Mouse (Mus musculus) intestine, embryonic 14.5 days (tissue): ENCODE data around the gene Pak1ip1. TPM values are rescaled to one million over a fixed set of nuclear protein-coding genes. Genes with fewer than 3 reads are reported as not detected.

Experiments used
- ATAC-seq: fragments of 200-750 bp; cut with Nextera tagmentation; replicated peaks from 2 replicates; pipeline ENCODE4 v1.8.0; 2017; ENCODE audit warnings: low read depth, moderate number of reproducible peaks, moderate TSS enrichment, moderate library complexity; ENCODE audit not compliant: low FRiP score, low TSS enrichment
- DNase-seq: peaks from one replicate; pipeline ENCODE4 v3.0.0-alpha.2; 2018; ENCODE audit warnings: low spot score
- H3K27ac ChIP-seq: fragments of 300-500 bp; sonication (generic); 2 replicates; pipeline ENCODE4 v1.5.1; 2014; ENCODE audit warnings: low read depth, mild to moderate bottlenecking, control low read depth
- H3K27me3 ChIP-seq: fragments of 300-500 bp; sonication (generic); replicated peaks from 2 replicates; pipeline ENCODE4 v1.6.1; 2014; ENCODE audit warnings: low read length, control low read depth; ENCODE audit not compliant: control insufficient read depth, insufficient read depth
- H3K36me3 ChIP-seq: fragments of 300-500 bp; sonication (generic); 2 replicates; pipeline ENCODE4 v1.6.1; 2014; ENCODE audit warnings: low read length, control low read depth; ENCODE audit not compliant: control insufficient read depth, insufficient read depth
- H3K4me1 ChIP-seq: fragments of 300-500 bp; sonication (generic); replicated peaks from 2 replicates; pipeline ENCODE4 v1.6.1; 2014; ENCODE audit warnings: low read length, control low read depth, mixed read lengths; ENCODE audit not compliant: control insufficient read depth, insufficient read depth
- H3K4me2 ChIP-seq: fragments of 300-500 bp; sonication (generic); 2 replicates; pipeline ENCODE4 v1.6.1; 2014; ENCODE audit warnings: low read length
- H3K4me3 ChIP-seq: fragments of 300-500 bp; sonication (generic); 2 replicates; pipeline ENCODE4 v1.5.1; 2014; ENCODE audit warnings: low read depth, low read length, control low read depth, mixed read lengths
- H3K9ac ChIP-seq: fragments of 300-500 bp; sonication (generic); 2 replicates; pipeline ENCODE4 v1.6.1; 2014; ENCODE audit warnings: mild to moderate bottlenecking, low read length
- H3K9me3 ChIP-seq: fragments of 300-500 bp; sonication (generic); 2 replicates; pipeline ENCODE4 v1.6.1; 2016; ENCODE audit warnings: low read length, control low read depth; ENCODE audit not compliant: control insufficient read depth
- WGBS: fragments of 180-500 bp; shearing (Covaris S2); extraction: QIAGEN DNeasy Blood & Tissue Kit; methylation state at CpG from one replicate; pipeline ENCODE4 v1.1.7; 2014; 5-methylcytosine and 5-hydroxymethylcytosine counted together
- polyA plus RNA-seq: library from polyadenylated mRNA; unstranded; fragments of >200 nt; fragmentation: Nextera tagmentation; extraction: Ambion mirVana; gene quantifications from 2 replicates; pipeline ENCODE4 v1.2.1, GENCODE M21; 2014

Gene Pak1ip1
- polyA plus RNA-seq, result 72.2 and 73.7 TPM in 2 replicates

DNA sequence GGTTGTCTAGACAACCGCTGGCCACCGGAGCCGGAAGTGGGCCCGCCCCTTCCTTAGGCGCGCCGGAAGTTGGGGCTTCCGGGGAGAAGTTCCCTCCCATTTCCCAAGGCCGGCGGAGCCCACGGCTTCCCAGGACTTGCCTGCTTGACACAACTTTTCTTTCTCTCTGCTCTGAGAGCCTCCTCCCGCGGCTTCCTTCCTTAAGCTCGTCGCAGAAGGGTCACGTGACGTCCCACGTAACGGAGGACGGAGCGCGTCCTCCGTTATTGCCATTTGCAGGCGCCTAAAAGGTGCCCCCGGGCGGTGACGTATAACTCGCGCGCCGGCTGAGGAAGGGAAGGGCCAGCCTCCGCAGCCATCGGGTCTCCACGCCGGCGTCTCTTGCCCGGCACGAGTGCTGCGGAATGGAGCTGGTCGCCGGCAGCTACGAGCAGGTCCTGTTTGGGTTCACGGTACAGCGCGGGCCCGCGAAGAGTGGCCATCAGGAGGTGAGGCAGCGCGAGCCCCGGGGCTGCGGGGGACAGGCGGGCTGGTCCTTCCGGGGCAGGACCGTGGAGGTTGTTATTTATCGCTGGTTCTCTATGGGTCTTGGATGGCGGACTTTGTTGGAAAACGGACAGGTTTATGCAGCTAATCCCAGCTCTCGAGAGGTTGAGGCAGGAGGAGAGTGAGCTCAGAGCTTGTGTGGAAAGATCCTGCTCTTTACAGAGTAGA is at the start of gene Pak1ip1:
Pak1ip1 (plus strand) TSS at position 98 of the 714 bp plus-strand sequence.
- Histone ChIP-seq H3K4me3 (peak within 1 kb of the TSS; percentile 99), H3K27ac (peak within 1 kb of the TSS; percentile 99), H3K36me3 (peaks cover 18% of the 10 kb centered on the region), H3K9me3 (no peaks in the 10 kb centered on the region), H3K9ac (peak within 1 kb of the TSS; percentile 84), H3K27me3 (no peaks in the 10 kb centered on the region), H3K4me2 (peak within 1 kb of the TSS; percentile 93), H3K4me1 (peaks cover 7% of the 10 kb centered on the region)
- DNase-seq (peak; percentile 99), ATAC-seq (peak; percentile 95)
- under 1% methylated on average over 58 of the region's 58 CpGs for WGBS

DNA sequence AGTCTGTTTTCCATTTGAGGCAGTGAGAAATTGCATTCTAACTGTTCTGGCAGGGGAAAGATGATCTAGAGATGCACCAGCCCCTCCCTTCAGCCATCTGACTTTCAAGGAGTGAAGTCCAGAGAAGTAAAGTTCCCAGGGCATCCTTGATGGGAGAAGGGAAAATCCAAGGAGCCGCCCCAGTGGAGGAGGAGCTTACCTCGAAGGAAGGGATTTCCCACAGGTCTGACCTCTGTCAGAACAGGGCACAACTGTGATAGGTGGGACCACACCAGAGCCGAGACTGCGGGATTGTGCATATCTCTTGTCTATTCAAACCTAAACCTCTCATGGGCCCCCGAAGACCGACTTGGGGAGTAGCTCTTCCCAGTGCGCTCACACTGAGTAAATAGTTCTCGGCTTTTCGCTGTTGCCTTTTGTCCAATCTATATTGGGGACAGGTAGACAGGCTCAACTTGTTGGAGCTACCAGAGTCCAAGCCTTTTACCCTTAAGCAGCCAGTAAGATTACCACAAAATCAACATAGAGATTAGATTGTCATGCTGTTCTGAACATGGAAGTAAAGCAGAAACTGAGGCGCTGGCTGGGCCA is 49.3 kb upstream of the Pak1ip1 start:
- Histone ChIP-seq H3K27ac (no peak overlapping the region), H3K27me3 (no peaks in the 10 kb centered on the region), H3K4me2 (no peak overlapping the region), H3K4me1 (peaks cover 6% of the 10 kb centered on the region; the same call in 1 of the 2 replicates), H3K9me3 (no peaks in the 10 kb centered on the region), H3K4me3 (no peak overlapping the region), H3K36me3 (no peaks in the 10 kb centered on the region), H3K9ac (no peak overlapping the region)
- peak; percentile 47 for DNase-seq
- no peak for ATAC-seq
- WGBS, result 70% methylated on average over 10 of the region's 10 CpGs

DNA sequence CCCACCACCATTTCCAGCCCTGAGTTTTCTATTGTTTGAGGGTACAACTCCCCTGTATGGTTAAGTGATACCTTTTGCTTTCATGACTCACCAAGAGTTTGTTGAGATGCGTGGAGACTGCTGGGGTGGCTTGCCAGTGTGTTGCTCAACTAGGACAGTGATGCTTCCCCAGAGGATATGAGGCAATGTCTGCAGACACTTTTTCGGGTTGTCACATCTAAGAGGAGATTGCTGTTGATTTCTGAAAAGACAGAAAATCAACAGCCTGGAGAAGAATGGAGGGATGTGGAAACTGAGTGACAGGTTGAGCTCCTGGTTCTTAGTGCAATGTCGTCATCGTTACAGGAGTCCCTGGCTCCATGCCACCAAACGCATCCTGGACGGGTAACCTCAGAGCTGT is 47.6 kb upstream of the Pak1ip1 start:
- Histone ChIP-seq H3K4me3 (no peak overlapping the region), H3K9ac (no peak overlapping the region), H3K4me2 (no peak overlapping the region), H3K27me3 (no peaks in the 10 kb centered on the region), H3K4me1 (no peaks in the 10 kb centered on the region), H3K36me3 (no peaks in the 10 kb centered on the region), H3K27ac (no peak overlapping the region), H3K9me3 (no peaks in the 10 kb centered on the region)
- DNase-seq (peak; percentile 39), ATAC-seq (no peak)
- WGBS, result 82% methylated on average over 6 of the region's 6 CpGs

GRCm38 (mm10) chr13:40955773-40956172 is 45.0 kb upstream of the Pak1ip1 start:
- Histone ChIP-seq H3K27ac (no peak overlapping the region), H3K4me2 (no peak overlapping the region), H3K9me3 (no peaks in the 10 kb centered on the region), H3K27me3 (no peaks in the 10 kb centered on the region), H3K9ac (no peak overlapping the region), H3K4me1 (no peaks in the 10 kb centered on the region), H3K36me3 (0 out of 2 replicates have a peak, but pooled peaks cover 3% of the 10 kb centered on the region), H3K4me3 (no peak overlapping the region)
- no peak for ATAC-seq
- no peak for DNase-seq
- WGBS, result 91% methylated on average over 7 of the region's 7 CpGs

DNA sequence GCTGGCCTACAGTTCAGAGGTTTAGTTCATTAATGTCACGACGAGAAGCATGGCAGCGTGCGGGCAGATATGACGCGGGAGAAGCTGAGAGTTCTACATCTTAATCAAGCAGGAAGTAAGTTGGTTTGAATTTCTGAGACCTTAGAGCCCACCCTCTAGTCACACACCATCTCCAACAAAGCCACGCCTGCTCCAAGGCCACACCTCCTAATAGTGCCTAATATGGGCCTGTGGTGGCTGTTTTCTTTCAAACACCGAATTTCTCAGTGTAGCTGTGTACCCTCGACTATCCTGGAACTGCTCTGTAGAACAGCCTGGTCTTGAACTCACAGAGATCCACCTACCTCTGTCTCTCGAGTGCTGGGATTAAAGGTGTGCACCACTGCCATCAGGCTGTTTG is 33.2 kb upstream of the Pak1ip1 start:
- WGBS, result 88% methylated on average over 10 of the region's 10 CpGs
- Histone ChIP-seq H3K9me3 (no peaks in the 10 kb centered on the region), H3K4me1 (no peaks in the 10 kb centered on the region), H3K4me2 (no peak overlapping the region), H3K4me3 (no peak overlapping the region), H3K9ac (no peak overlapping the region), H3K27ac (no peak overlapping the region), H3K36me3 (no peaks in the 10 kb centered on the region), H3K27me3 (no peaks in the 10 kb centered on the region)
- ATAC-seq (no peak), DNase-seq (no peak)

DNA sequence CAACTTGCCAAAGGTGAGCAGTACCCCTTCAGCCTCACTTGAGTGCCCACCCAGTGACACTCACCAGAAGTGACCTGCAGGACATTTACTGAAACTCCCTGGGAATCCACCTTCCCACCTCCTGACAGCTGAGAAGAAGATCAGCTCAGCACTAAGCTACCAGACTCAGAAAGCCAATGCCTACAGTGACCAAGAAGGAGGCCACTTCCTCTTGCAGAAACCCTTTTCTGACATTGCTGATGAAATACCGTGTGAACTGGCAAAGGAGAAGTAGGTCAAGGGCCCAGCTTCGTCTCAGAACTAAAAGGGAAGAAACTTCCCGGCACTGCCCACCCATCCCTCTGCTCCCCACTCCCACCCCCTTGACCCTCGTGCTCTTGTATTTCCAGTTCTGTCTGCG is 32.3 kb upstream of the Pak1ip1 start:
- H3K4me1 ChIP-seq, result no peaks in the 10 kb centered on the region
- no peaks in the 10 kb centered on the region for H3K9me3 ChIP-seq
- WGBS, result 69% methylated on average over 5 of the region's 5 CpGs
- H3K4me3 ChIP-seq, result no peak overlapping the region
- H3K9ac ChIP-seq, result no peak overlapping the region
- ATAC-seq, result no peak
- no peak overlapping the region for H3K4me2 ChIP-seq
- H3K27ac ChIP-seq, result no peak overlapping the region
- no peaks in the 10 kb centered on the region for H3K36me3 ChIP-seq
- no peak for DNase-seq
- H3K27me3 ChIP-seq, result no peaks in the 10 kb centered on the region

DNA sequence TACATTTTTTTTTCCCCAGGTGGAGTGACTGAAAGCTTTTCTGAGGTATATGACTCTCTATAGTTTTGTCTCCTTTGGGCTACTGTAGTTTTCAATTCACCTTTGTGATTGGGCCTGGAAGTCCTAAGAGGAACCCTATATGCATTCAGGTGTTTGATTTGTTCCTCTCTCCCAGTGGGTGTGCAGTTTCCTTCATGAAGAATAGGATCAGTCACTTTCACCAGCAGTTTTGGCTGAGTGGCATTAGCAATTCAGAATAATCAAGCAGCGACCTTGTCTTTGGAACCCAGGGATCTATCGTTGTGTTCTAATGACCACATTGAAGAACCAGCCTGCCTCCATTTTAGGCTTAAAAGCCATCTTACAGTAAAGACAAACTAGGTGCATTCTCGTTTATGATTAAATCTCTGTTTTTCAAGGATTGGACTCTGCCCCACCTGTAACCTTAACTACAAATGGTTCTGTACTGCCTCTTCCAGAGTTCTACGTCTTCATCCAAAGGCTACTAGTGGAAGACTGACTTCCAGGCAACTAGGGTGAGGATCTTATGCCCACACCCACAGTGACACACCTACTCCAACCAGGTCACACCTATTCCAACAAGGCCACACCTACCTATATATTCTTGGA is 30.9 kb upstream of the Pak1ip1 start:
- H3K9ac ChIP-seq, result no peak overlapping the region
- no peak for ATAC-seq
- H3K9me3 ChIP-seq, result no peaks in the 10 kb centered on the region
- WGBS, result 90% methylated on average over 4 of the region's 4 CpGs
- no peaks in the 10 kb centered on the region for H3K36me3 ChIP-seq
- no peak for DNase-seq
- no peaks in the 10 kb centered on the region for H3K27me3 ChIP-seq
- no peak overlapping the region for H3K27ac ChIP-seq
- H3K4me1 ChIP-seq, result no peaks in the 10 kb centered on the region
- no peak overlapping the region for H3K4me3 ChIP-seq
- no peak overlapping the region for H3K4me2 ChIP-seq

DNA sequence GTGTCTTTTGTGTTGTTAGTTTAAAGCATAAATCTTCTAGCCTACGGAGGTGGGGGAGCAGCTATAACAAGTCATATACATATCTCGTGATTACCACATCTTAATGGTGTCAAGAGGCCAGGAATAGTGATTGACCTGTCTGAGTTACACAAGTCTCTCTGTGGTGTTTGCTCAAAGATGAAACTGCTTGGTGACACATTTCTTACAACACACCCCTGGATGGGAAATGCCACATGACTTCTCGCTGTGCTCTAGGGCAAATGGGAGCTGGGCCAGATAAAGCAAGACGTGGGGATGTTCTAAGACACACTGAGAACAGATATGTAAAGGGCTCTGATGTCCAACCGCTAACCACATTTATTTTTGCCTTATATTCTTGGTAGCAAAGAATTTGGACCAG is 29.6 kb upstream of the Pak1ip1 start:
- DNase-seq (no peak), ATAC-seq (no peak)
- Histone ChIP-seq H3K27me3 (no peaks in the 10 kb centered on the region), H3K4me2 (no peak overlapping the region), H3K9ac (no peak overlapping the region), H3K9me3 (no peaks in the 10 kb centered on the region), H3K4me3 (no peak overlapping the region), H3K27ac (no peak overlapping the region), H3K4me1 (no peaks in the 10 kb centered on the region), H3K36me3 (no peaks in the 10 kb centered on the region)
- 86% methylated on average over 5 of the region's 5 CpGs for WGBS
